Mouse (Mus musculus) heart, embryonic 16.5 days (tissue): Measurements from ENCODE around the gene Mttp. TPM values are rescaled to one million over a fixed set of nuclear protein-coding genes. Genes with fewer than 3 reads are reported as not detected.

Experiments
- ATAC-seq: fragments of 200-750 bp; cut with Nextera tagmentation; replicated peaks from 2 replicates; pipeline ENCODE4 v1.8.0; 2017; ENCODE audit warnings: moderate number of reproducible peaks; ENCODE audit not compliant: insufficient read depth, low FRiP score; ENCODE audit errors: extremely low read depth
- H3K27ac ChIP-seq: fragments of 300-500 bp; sonication (generic); 2 replicates; pipeline ENCODE4 v1.5.1; 2014; ENCODE audit warnings: mild to moderate bottlenecking, low read length, control low read depth, moderate library complexity
- H3K27me3 ChIP-seq: fragments of 300-500 bp; sonication (generic); 2 replicates; pipeline ENCODE4 v1.6.1; 2014; ENCODE audit warnings: low read length, mixed read lengths; ENCODE audit not compliant: control insufficient read depth, insufficient read depth
- H3K36me3 ChIP-seq: fragments of 300-500 bp; sonication (generic); 2 replicates; pipeline ENCODE4 v1.6.1; 2014; ENCODE audit not compliant: control insufficient read depth, insufficient read depth
- H3K4me1 ChIP-seq: fragments of 300-500 bp; sonication (generic); 2 replicates; pipeline ENCODE4 v1.6.1; 2014; ENCODE audit warnings: low read length, mixed read lengths; ENCODE audit not compliant: control insufficient read depth, insufficient read depth
- H3K4me2 ChIP-seq: fragments of 300-500 bp; sonication (generic); 2 replicates; pipeline ENCODE4 v1.6.1; 2014; ENCODE audit warnings: low read depth, mild to moderate bottlenecking, control low read depth, low read length
- H3K4me3 ChIP-seq: fragments of 300-500 bp; sonication (generic); 2 replicates; pipeline ENCODE4 v1.5.1; 2014; ENCODE audit warnings: mild to moderate bottlenecking, control low read depth, low read length
- H3K9ac ChIP-seq: fragments of 300-500 bp; sonication (generic); 2 replicates; pipeline ENCODE4 v1.6.1; 2014; ENCODE audit warnings: low read length, control low read depth
- H3K9me3 ChIP-seq: fragments of 300-500 bp; sonication (generic); replicated peaks from 2 replicates; pipeline ENCODE4 v1.6.1; 2016; ENCODE audit warnings: low read length; ENCODE audit not compliant: control insufficient read depth
- WGBS: fragments of 180-500 bp; shearing (Covaris S2); extraction: QIAGEN DNeasy Blood & Tissue Kit; methylation state at CpG from one replicate; pipeline ENCODE4 v1.1.7; 2014; 5-methylcytosine and 5-hydroxymethylcytosine counted together
- polyA plus RNA-seq: library from polyadenylated mRNA; unstranded; fragments of >200 nt; fragmentation: Nextera tagmentation; extraction: Ambion mirVana; gene quantifications from 2 replicates; pipeline ENCODE4 v1.2.1, GENCODE M21; 2015

The Mttp gene
- polyA plus RNA-seq, 1 experiment from 2014 or later: 7.9 TPM

- Histone ChIP-seq H3K4me3 (no peak overlapping the region), H3K36me3 (no peaks in the 10 kb centered on the region), H3K9me3 (no peaks in the 10 kb centered on the region), H3K4me1 (peaks cover 8% of the 10 kb centered on the region), H3K9ac (no peak overlapping the region), H3K27ac (no peak overlapping the region), H3K27me3 (no peaks in the 10 kb centered on the region), H3K4me2 (no peak overlapping the region)
- WGBS: 42% methylated on average over 5 of the region's 5 CpGs
- peak; percentile 52 for ATAC-seq
These were observed 39.7 kb downstream of the Mttp start for GRCm38 (mm10) chr3:138105056-138105455.

DNA sequence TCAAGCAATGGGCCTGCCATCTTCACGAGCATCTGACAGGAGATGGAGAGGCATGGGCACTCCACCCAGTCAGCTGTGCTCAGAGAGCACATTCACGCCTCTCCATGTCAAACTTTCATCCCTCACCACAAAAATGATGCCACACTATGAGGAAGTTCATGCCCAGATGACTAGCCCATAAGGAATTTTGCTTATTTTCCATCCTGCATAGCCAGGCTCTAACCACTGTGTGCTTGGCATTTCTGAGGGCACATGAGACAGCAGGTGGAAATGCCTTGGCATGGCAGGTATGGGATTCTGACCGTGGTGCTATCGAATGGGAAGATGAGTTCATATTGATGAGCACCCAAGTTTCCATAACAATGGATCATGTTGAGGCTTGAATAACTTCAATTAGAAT, 41.1 kb downstream of the Mttp start:
- no peak for ATAC-seq
- Histone ChIP-seq H3K9me3 (no peaks in the 10 kb centered on the region), H3K9ac (no peak overlapping the region), H3K36me3 (no peaks in the 10 kb centered on the region), H3K4me2 (no peak overlapping the region), H3K27ac (no peak overlapping the region), H3K4me3 (no peak overlapping the region), H3K27me3 (no peaks in the 10 kb centered on the region), H3K4me1 (peaks cover 8% of the 10 kb centered on the region)
- 85% methylated on average over 4 of the region's 4 CpGs for WGBS

DNA sequence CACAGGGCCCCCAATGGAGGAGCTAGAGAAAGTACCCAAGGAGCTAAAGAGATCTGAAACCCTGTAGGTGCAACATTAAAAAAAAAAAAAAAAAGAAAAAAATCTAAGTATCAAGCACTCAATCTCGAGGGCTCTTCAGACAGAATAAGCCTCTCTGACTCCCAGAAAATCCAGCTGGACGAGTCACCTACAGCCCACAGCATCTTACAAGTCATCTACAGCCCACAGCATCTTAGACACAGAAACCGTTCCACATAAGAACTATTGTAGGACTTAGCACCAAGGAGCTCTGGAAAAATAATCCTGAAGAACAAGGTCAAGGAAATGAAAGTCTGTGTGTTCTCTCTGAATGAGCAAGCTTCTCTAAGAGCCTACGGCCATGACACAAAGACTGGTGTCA, 42.8 kb downstream of the Mttp start:
- peaks cover 22% of the 10 kb centered on the region for H3K4me1 ChIP-seq
- no peaks in the 10 kb centered on the region for H3K27me3 ChIP-seq
- no peak overlapping the region for H3K4me2 ChIP-seq
- WGBS: 78% methylated on average over 4 of the region's 4 CpGs
- no peak overlapping the region for H3K27ac ChIP-seq
- H3K9me3 ChIP-seq: no peaks in the 10 kb centered on the region
- H3K36me3 ChIP-seq: no peaks in the 10 kb centered on the region
- H3K4me3 ChIP-seq: no peak overlapping the region
- no peak overlapping the region for H3K9ac ChIP-seq
- no peak for ATAC-seq

DNA sequence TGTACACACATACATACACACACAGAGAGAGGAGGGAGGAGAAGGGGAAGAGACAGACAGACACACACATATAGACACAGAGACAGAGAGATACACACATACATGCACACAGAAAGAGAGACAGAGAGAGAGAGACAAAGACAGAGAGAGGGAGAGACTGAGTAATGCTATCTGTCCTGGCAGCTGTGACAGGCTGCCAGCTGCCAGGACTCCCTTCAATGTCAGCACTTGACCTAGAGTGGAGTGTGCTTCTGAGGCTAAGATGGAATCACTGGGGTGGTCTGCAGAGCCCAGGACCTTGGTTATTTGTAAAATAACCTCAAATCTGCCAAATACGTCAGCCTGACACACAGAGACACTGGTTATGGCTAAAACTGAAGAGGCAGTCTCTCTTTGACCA, 47.0 kb downstream of the Mttp start:
- H3K4me1 ChIP-seq: peaks cover 23% of the 10 kb centered on the region
- no peaks in the 10 kb centered on the region for H3K36me3 ChIP-seq
- no peaks in the 10 kb centered on the region for H3K9me3 ChIP-seq
- no peak overlapping the region for H3K4me3 ChIP-seq
- ATAC-seq: peak; percentile 70; the same call in 1 of the 2 replicates
- no peaks in the 10 kb centered on the region for H3K27me3 ChIP-seq
- 0 out of 2 replicates have a peak overlapping the region, but pooled peaks have one; percentile 1 for H3K9ac ChIP-seq
- no peak overlapping the region for H3K4me2 ChIP-seq
- H3K27ac ChIP-seq: peak overlapping the region; percentile 50
- WGBS: 59% methylated on average over 1 of the region's 1 CpGs

GRCm38 (mm10) chr3:138096263-138097028, 48.3 kb downstream of the Mttp start:
- no peaks in the 10 kb centered on the region for H3K9me3 ChIP-seq
- no peaks in the 10 kb centered on the region for H3K27me3 ChIP-seq
- peaks cover 23% of the 10 kb centered on the region for H3K4me1 ChIP-seq
- 81% methylated on average over 19 of the region's 19 CpGs for whole genome bisulfite sequencing
- no peaks in the 10 kb centered on the region for H3K36me3 ChIP-seq
- H3K27ac ChIP-seq: no peak overlapping the region
- H3K9ac ChIP-seq: no peak overlapping the region
- no peak overlapping the region for H3K4me3 ChIP-seq
- ATAC-seq: no peak
- no peak overlapping the region for H3K4me2 ChIP-seq

DNA sequence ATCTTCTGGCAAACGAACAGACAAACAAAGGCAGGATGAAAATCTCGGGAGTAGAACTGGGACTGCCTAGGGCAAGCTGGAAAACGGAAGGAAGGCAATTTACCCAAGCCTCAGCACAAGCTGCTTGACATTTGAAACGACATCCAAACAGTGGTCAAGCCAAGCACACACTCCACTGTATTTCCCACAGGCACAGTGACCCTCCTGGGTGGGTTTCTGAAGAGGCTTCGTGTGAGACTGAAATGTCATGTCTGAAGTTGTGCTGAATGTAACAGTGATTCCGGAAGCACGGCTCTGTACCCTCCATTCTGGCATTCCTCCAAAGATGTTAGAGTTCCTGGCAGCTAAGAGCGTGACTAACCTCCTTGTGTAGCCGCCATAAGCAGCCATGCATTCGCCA, 49.0 kb downstream of the Mttp start:
- no peaks in the 10 kb centered on the region for H3K27me3 ChIP-seq
- H3K36me3 ChIP-seq: no peaks in the 10 kb centered on the region
- no peak overlapping the region for H3K4me2 ChIP-seq
- H3K27ac ChIP-seq: peak overlapping the region; percentile 44
- 52% methylated on average over 10 of the region's 10 CpGs for WGBS
- H3K4me1 ChIP-seq: peaks cover 23% of the 10 kb centered on the region
- H3K9me3 ChIP-seq: no peaks in the 10 kb centered on the region
- ATAC-seq: peak; percentile 28
- no peak overlapping the region for H3K4me3 ChIP-seq
- H3K9ac ChIP-seq: no peak overlapping the region

DNA sequence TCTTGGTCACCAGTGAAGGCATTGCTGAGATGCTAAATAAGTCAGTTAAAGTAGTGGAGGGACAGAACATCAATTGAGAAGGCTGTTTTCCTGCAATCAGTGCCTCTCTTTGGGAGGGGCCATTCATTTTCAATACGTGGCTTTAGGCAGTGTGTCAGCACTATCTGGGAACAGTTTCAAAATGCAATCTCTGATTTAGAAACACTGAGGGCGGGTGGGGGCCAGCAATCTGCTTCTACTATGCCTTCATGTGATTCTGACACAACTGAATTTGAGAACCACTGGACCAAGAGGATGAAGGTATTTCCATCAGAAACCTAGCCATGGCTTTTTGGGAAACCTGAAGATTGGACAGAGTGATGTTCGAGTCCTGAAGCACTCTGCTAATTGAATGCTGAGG, 49.5 kb downstream of the Mttp start:
- H3K9me3 ChIP-seq: no peaks in the 10 kb centered on the region
- H3K9ac ChIP-seq: no peak overlapping the region
- peaks cover 23% of the 10 kb centered on the region for H3K4me1 ChIP-seq
- H3K27me3 ChIP-seq: no peaks in the 10 kb centered on the region
- H3K4me3 ChIP-seq: no peak overlapping the region
- H3K4me2 ChIP-seq: no peak overlapping the region
- no peaks in the 10 kb centered on the region for H3K36me3 ChIP-seq
- WGBS: 50% methylated on average over 3 of the region's 3 CpGs
- ATAC-seq: no peak
- peak overlapping the region; percentile 44 for H3K27ac ChIP-seq

DNA sequence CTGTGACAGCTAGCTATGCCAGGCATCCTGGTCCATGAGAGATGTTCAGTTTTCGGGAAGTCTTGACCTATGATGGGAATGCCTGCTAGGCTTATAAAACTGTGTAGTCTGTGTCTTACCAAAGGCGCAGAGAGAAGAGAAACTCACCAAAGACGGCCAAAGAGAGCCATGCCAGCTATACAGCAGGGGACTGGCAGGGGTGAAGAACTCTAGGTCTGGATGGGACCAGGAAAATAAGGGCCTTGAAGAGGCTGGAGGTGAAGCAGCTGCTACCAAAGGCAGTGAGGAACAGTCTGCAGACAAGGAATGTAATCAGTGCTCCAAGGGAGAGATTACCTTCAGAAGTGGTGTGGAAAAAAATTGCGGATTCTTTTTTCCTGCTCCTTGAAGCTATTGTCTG, 60.9 kb downstream of the Mttp start:
- H3K36me3 ChIP-seq: peaks cover 6% of the 10 kb centered on the region
- H3K4me3 ChIP-seq: no peak overlapping the region
- 58% methylated on average over 4 of the region's 4 CpGs for WGBS
- H3K27ac ChIP-seq: peak overlapping the region; percentile 61
- no peaks in the 10 kb centered on the region for H3K9me3 ChIP-seq
- no peak for ATAC-seq
- no peak overlapping the region for H3K9ac ChIP-seq
- H3K4me1 ChIP-seq: peaks cover 10% of the 10 kb centered on the region
- no peaks in the 10 kb centered on the region for H3K27me3 ChIP-seq
- H3K4me2 ChIP-seq: no peak overlapping the region

DNA sequence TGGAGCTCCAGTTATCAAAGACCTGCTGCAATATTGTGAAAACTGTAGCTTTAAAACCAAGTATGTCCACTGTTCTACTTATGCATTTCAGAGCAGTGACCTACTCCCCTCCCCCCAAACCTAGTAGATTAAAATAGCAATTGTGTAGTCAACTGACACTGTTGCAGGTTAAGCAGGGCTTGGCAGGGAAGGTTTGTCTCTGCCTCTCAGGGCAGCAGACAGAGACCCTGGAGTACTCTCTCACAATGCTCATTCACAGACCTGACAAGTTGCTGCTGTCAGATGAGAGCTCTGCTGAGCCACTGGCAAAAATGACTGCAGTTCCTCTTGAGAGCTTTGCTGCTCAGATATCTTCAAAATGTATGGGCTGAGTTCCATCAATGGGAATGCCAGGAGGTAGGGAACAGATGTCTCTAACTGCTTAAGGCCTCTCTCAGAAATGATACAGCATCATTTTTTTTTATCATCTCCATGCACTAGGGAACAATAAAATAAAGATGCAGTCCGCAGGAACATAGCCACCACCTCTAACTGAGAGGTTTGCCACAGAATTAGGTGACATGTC, 61.6 kb downstream of the Mttp start:
- Histone ChIP-seq H3K36me3 (peaks cover 8% of the 10 kb centered on the region), H3K4me3 (no peak overlapping the region), H3K9ac (no peak overlapping the region), H3K27me3 (no peaks in the 10 kb centered on the region), H3K4me2 (no peak overlapping the region), H3K4me1 (peaks cover 12% of the 10 kb centered on the region), H3K27ac (peak overlapping the region; percentile 68), H3K9me3 (no peaks in the 10 kb centered on the region)
- 85% methylated on average over 1 of the region's 1 CpGs for WGBS
- peak; percentile 73 for ATAC-seq
